Mouse (Mus musculus): Measurements from ENCODE around the gene Ppp1r9b.

- TF ChIP-seq CTCF (IDR thresholded peaks at IDR 0.05) (no peak), POLR2A (IDR thresholded peaks at IDR 0.05; ENCODE audit: insufficient read depth, low read depth, low read length) (no peak)
Observed at GRCm38 (mm10) chr11:94991641-94992479, 1.0 kb downstream of the Ppp1r9b start.

Measured in heart, adult 2 months (tissue).